Mouse (Mus musculus) brain, embryonic 14.5 days (tissue): ENCODE measurements around the gene Igf2bp2. TPM values are rescaled to one million over a fixed set of nuclear protein-coding genes. Genes with fewer than 3 reads are reported as not detected.

Source experiments
- DNase-seq: peaks from one replicate; pipeline ENCODE4 v3.0.0-alpha.2; 2011; ENCODE audit warnings: low read depth
- CTCF ChIP-seq: fragments of 200-500 bp; IDR thresholded peaks from 2 replicates; pipeline ENCODE4 v1.5.1; 2012; ENCODE audit warnings: inconsistent platforms, mild to moderate bottlenecking, moderate library complexity, borderline replicate concordance; ENCODE audit not compliant: insufficient read depth, insufficient read length; ENCODE audit errors: extremely low read depth
- POLR2A ChIP-seq: fragments of 200-500 bp; IDR thresholded peaks from 2 replicates; pipeline ENCODE4 v1.6.1; 2012; ENCODE audit warnings: mild to moderate bottlenecking, inconsistent platforms, borderline replicate concordance; ENCODE audit not compliant: poor library complexity, insufficient read depth, insufficient read length, severe bottlenecking; ENCODE audit errors: extremely low read depth
- polyA plus RNA-seq: library from polyadenylated mRNA; depleted of rRNA; stranded (reverse); fragments of >200 nt; gene quantifications from 2 replicates; pipeline ENCODE4 v1.2.3, GENCODE M21; 2012; rRNA removed

Igf2bp2 gene
- polyA plus RNA-seq, 1 experiment: 23.8 TPM

GRCm38 (mm10) chr16:22009099-22009584 is 154.0 kb downstream of the Igf2bp2 start, which contains the start of gene Senp2:
Senp2 (plus strand) TSS chr16:22009484.
- TF ChIP-seq CTCF: no peak
- 0 out of 2 replicates have a peak, but pooled peaks have one; percentile 8 for TF ChIP-seq POLR2A

More at GRCm38 (mm10) chr16:22009099-22009584, 154.0 kb downstream of the Igf2bp2 start, which contains the start of gene Senp2:
- peak; percentile 100 for DNase-seq

Other genes with a start within 250 kb of the Igf2bp2 start
- 26.9 and 27.7 TPM in 2 replicates for gene Tmem41a, start 215.7 kb downstream of the Igf2bp2 start, polyA plus RNA-seq
- 0.35 and 0.46 TPM in 2 replicates for gene Liph, start 167.6 kb downstream of the Igf2bp2 start, polyA plus RNA-seq
- gene Senp2, start 153.8 kb downstream of the Igf2bp2 start, polyA plus RNA-seq: 32.6 and 37.7 TPM in 2 replicates
- gene Tra2b, start 102.7 kb upstream of the Igf2bp2 start, polyA plus RNA-seq: 175 TPM in 2 replicates